Mouse (Mus musculus): ENCODE results near the gene Glod4. TPM values are rescaled to one million over a fixed set of nuclear protein-coding genes. Genes with fewer than 3 reads are reported as not detected.

Gene Glod4
- polyA plus RNA-seq, 1 experiment = 28.0 TPM

GRCm38 (mm10) chr11:76257386-76257785, 13.9 kb upstream of the Glod4 start:
- TF ChIP-seq POLR2A (IDR thresholded peaks at IDR 0.05; ENCODE audit: low read depth, low read length) (no peak), CTCF (conservative IDR thresholded peaks at IDR 0.05; ENCODE audit: insufficient read depth, insufficient read length, low read depth, low read length) (no peak)
- 74% methylated on average over 4 of the region's 4 CpGs for WGBS
- peaks cover 3% of the 10 kb centered on the region; the same call in 1 of the 2 replicates for H3K4me1 ChIP-seq (ENCODE audit: control insufficient read depth, insufficient read depth, low read length)
- no peaks in the 10 kb centered on the region for H3K27me3 ChIP-seq (replicated peaks; ENCODE audit: control insufficient read depth, insufficient read depth, low read length)
- no peak for DNase-seq
- no peak overlapping the region for H3K4me3 ChIP-seq (ENCODE audit: insufficient read depth, low read depth, low read length)
- no peak overlapping the region for H3K27ac ChIP-seq (ENCODE audit: insufficient read depth, low read depth, low read length)
- H3K36me3 ChIP-seq (ENCODE audit: control insufficient read depth, insufficient read depth, low read length) = no peaks in the 10 kb centered on the region

GRCm38 (mm10) chr11:76256129-76256528, 12.6 kb upstream of the Glod4 start:
- TF ChIP-seq CTCF (conservative IDR thresholded peaks at IDR 0.05; ENCODE audit: insufficient read depth, insufficient read length, low read depth, low read length) = no peak
- no peak for TF ChIP-seq POLR2A (IDR thresholded peaks at IDR 0.05; ENCODE audit: low read depth, low read length)
- no peaks in the 10 kb centered on the region for H3K36me3 ChIP-seq (ENCODE audit: control insufficient read depth, insufficient read depth, low read length)
- no peak for DNase-seq
- no peak overlapping the region for H3K27ac ChIP-seq (ENCODE audit: insufficient read depth, low read depth, low read length)
- peaks cover 3% of the 10 kb centered on the region; the same call in 1 of the 2 replicates for H3K4me1 ChIP-seq (ENCODE audit: control insufficient read depth, insufficient read depth, low read length)
- H3K27me3 ChIP-seq (replicated peaks; ENCODE audit: control insufficient read depth, insufficient read depth, low read length) = no peaks in the 10 kb centered on the region
- WGBS = 50% methylated on average over 5 of the region's 5 CpGs
- no peak overlapping the region for H3K4me3 ChIP-seq (ENCODE audit: insufficient read depth, low read depth, low read length)

DNA sequence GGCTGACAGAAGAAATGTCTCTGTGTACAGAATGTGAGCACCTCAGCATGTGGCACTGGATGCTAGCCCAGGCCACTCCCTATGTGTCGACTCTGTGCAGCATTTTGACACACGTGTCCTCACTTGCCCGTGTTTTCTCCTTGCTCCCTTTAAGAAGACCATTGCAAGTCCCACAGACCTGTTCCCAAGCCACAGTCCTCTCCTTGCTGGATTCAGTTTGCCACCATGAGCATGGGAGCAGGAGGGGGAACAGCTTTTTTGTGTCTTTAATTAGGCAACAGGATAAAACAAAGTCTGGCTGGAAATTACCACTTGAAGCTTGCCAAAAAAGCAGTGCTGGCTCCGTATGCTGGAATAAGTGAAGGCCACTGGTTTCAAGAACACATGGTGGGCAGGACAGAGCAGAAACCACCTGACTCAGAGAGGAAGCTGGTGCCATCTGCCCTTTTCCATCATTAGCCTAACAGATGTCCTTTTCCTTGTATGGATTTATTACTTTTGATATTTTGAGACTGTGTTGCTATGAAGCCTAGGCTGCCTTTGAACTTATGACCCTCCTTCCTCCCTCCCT, 12.0 kb upstream of the Glod4 start:
- no peak overlapping the region for H3K4me3 ChIP-seq (ENCODE audit: insufficient read depth, low read depth, low read length)
- H3K27me3 ChIP-seq (replicated peaks; ENCODE audit: control insufficient read depth, insufficient read depth, low read length) = no peaks in the 10 kb centered on the region
- H3K36me3 ChIP-seq (ENCODE audit: control insufficient read depth, insufficient read depth, low read length) = no peaks in the 10 kb centered on the region
- WGBS = 51% methylated on average over 4 of the region's 4 CpGs
- TF ChIP-seq POLR2A (IDR thresholded peaks at IDR 0.05; ENCODE audit: low read depth, low read length) = no peak
- no peak for TF ChIP-seq CTCF (conservative IDR thresholded peaks at IDR 0.05; ENCODE audit: insufficient read depth, insufficient read length, low read depth, low read length)
- H3K4me1 ChIP-seq (ENCODE audit: control insufficient read depth, insufficient read depth, low read length) = peaks cover 3% of the 10 kb centered on the region; the same call in 1 of the 2 replicates
- DNase-seq = no peak
- H3K27ac ChIP-seq (ENCODE audit: insufficient read depth, low read depth, low read length) = no peak overlapping the region

GRCm38 (mm10) chr11:76253918-76254264, 10.4 kb upstream of the Glod4 start:
- Histone ChIP-seq H3K27me3 (replicated peaks; ENCODE audit: control insufficient read depth, insufficient read depth, low read length) (no peaks in the 10 kb centered on the region), H3K36me3 (ENCODE audit: control insufficient read depth, insufficient read depth, low read length) (no peaks in the 10 kb centered on the region), H3K4me1 (ENCODE audit: control insufficient read depth, insufficient read depth, low read length) (peaks cover 3% of the 10 kb centered on the region; the same call in 1 of the 2 replicates), H3K27ac (ENCODE audit: insufficient read depth, low read depth, low read length) (no peak overlapping the region), H3K4me3 (ENCODE audit: insufficient read depth, low read depth, low read length) (no peak overlapping the region)
- WGBS = 92% methylated on average over 4 of the region's 4 CpGs
- TF ChIP-seq POLR2A (IDR thresholded peaks at IDR 0.05; ENCODE audit: low read depth, low read length) (no peak), CTCF (conservative IDR thresholded peaks at IDR 0.05; ENCODE audit: insufficient read depth, insufficient read length, low read depth, low read length) (no peak)
- DNase-seq = no peak

DNA sequence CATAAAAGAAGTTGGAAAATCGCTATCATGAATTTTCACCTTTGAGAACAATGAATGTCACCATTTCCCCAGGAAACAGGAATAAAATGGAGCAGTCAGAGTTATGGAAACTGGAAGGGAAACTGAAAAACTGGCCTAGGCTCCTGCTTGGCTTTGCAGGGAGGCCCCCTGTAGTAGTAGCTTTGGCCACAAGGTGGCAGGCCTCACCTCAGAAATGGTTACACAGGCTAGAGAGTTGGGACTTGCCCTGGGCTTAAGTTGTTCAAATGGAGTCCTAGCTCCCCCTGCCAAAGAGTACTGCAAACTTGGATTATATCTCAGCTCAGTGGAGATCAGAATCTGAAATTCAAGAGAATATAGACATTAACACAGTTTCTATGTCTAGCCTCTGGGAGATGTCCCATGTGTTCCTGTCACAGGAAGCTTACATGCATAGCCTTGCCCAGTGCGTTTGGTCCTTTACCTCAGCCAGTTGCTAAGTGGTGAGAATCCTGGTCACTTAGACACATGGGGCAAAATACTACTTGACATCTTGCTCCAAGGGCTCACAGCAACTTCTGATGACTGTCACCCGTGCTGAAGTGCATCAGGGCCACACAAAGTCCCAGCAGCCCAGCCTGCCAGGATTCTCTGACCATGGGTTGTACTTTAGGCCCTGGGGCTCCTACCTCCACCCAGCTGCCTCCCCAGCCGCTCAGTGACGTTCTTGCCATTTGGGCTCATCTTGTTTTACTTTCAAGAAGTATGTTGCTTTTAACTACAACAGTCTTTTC, 9.8 kb upstream of the Glod4 start:
- Histone ChIP-seq H3K27ac (ENCODE audit: insufficient read depth, low read depth, low read length) (no peak overlapping the region), H3K36me3 (ENCODE audit: control insufficient read depth, insufficient read depth, low read length) (no peaks in the 10 kb centered on the region)
- 49% methylated on average over 5 of the region's 5 CpGs for WGBS

GRCm38 (mm10) chr11:76252036-76252435, 8.5 kb upstream of the Glod4 start:
- Histone ChIP-seq H3K36me3 (ENCODE audit: control insufficient read depth, insufficient read depth, low read length) (no peaks in the 10 kb centered on the region), H3K27me3 (replicated peaks; ENCODE audit: control insufficient read depth, insufficient read depth, low read length) (no peaks in the 10 kb centered on the region), H3K4me1 (ENCODE audit: control insufficient read depth, insufficient read depth, low read length) (peaks cover 3% of the 10 kb centered on the region; the same call in 1 of the 2 replicates), H3K4me3 (ENCODE audit: insufficient read depth, low read depth, low read length) (no peak overlapping the region), H3K27ac (ENCODE audit: insufficient read depth, low read depth, low read length) (no peak overlapping the region)
- WGBS = 69% methylated on average over 3 of the region's 3 CpGs
- DNase-seq = no peak
- TF ChIP-seq CTCF (conservative IDR thresholded peaks at IDR 0.05; ENCODE audit: insufficient read depth, insufficient read length, low read depth, low read length) = no peak

More for the DNA sequence above, 9.8 kb upstream of the Glod4 start:
- H3K27me3 ChIP-seq (replicated peaks; ENCODE audit: control insufficient read depth, insufficient read depth, low read length) = no peaks in the 10 kb centered on the region
- DNase-seq = peak; percentile 87
- no peak overlapping the region for H3K4me3 ChIP-seq (ENCODE audit: insufficient read depth, low read depth, low read length)
- TF ChIP-seq CTCF (conservative IDR thresholded peaks at IDR 0.05; ENCODE audit: insufficient read depth, insufficient read length, low read depth, low read length) (peak; percentile 95), POLR2A (IDR thresholded peaks at IDR 0.05; ENCODE audit: low read depth, low read length) (no peak)
- peaks cover 3% of the 10 kb centered on the region; the same call in 1 of the 2 replicates for H3K4me1 ChIP-seq (ENCODE audit: control insufficient read depth, insufficient read depth, low read length)

- peaks cover 9% of the 10 kb centered on the region; the same call in 1 of the 2 replicates for H3K4me1 ChIP-seq (ENCODE audit: control insufficient read depth, insufficient read depth, low read length)
- H3K27ac ChIP-seq (ENCODE audit: insufficient read depth, low read depth, low read length) = no peak overlapping the region
- no peak overlapping the region for H3K4me3 ChIP-seq (ENCODE audit: insufficient read depth, low read depth, low read length)
- no peaks in the 10 kb centered on the region for H3K36me3 ChIP-seq (ENCODE audit: control insufficient read depth, insufficient read depth, low read length)
- TF ChIP-seq CTCF (conservative IDR thresholded peaks at IDR 0.05; ENCODE audit: insufficient read depth, insufficient read length, low read depth, low read length) (no peak), POLR2A (IDR thresholded peaks at IDR 0.05; ENCODE audit: low read depth, low read length) (no peak)
- no peak for DNase-seq
- WGBS = 37% methylated on average over 2 of the region's 2 CpGs
- no peaks in the 10 kb centered on the region for H3K27me3 ChIP-seq (replicated peaks; ENCODE audit: control insufficient read depth, insufficient read depth, low read length)
Observed at GRCm38 (mm10) chr11:76247239-76247638, 3.7 kb upstream of the Glod4 start.

Measured in kidney, adult 2 months (tissue).